Mouse (Mus musculus): ENCODE measurements at regions not wholly inside any gene's neighbourhood (a gene's known extent, or its start where the extent isn't known, plus 50 kb on each side); places are given as distances from the start of the nearest gene placed in this dataset.

- no peak for DNase-seq
These were observed 456.5 kb upstream of the Plxna2 start for GRCm38 (mm10) chr1:194161469-194161868.

GRCm38 (mm10) chr1:194160761-194161461 is 457.1 kb upstream of the Plxna2 start:
- DNase-seq, result peak; percentile 35

- DNase-seq, result no peak
These were observed 460.8 kb upstream of the Plxna2 start for GRCm38 (mm10) chr1:194157268-194157667.

- peak; percentile 57 for DNase-seq
These were observed 469.3 kb upstream of the Plxna2 start for GRCm38 (mm10) chr1:194148416-194149364.

- no peak for DNase-seq
These were observed 500.2 kb upstream of the Plxna2 start for GRCm38 (mm10) chr1:194117631-194118360.

GRCm38 (mm10) chr1:194114399-194114798 is 503.6 kb upstream of the Plxna2 start:
- DNase-seq, result no peak

- no peak for DNase-seq
These were observed 506.1 kb upstream of the Plxna2 start for GRCm38 (mm10) chr1:194111931-194112330.

GRCm38 (mm10) chr1:194109172-194110071 is 508.6 kb upstream of the Plxna2 start:
- peak; percentile 10 for DNase-seq

- peak; percentile 27 for DNase-seq
These were observed 509.9 kb upstream of the Plxna2 start for GRCm38 (mm10) chr1:194108132-194108531.

GRCm38 (mm10) chr1:194107271-194107938 is 510.6 kb upstream of the Plxna2 start:
- DNase-seq, result no peak

- no peak for DNase-seq
These were observed 528.0 kb upstream of the Plxna2 start for GRCm38 (mm10) chr1:194089918-194090548.

- no peak for DNase-seq
These were observed 559.5 kb upstream of the Plxna2 start for GRCm38 (mm10) chr1:194058512-194058911.

- no peak for DNase-seq
These were observed 561.5 kb upstream of the Plxna2 start for GRCm38 (mm10) chr1:194056544-194056943.

- no peak for DNase-seq
These were observed 568.2 kb upstream of the Plxna2 start for GRCm38 (mm10) chr1:194049746-194050351.

GRCm38 (mm10) chr1:194041393-194042352 is 576.3 kb upstream of the Plxna2 start:
- peak; percentile 22 for DNase-seq

- DNase-seq, result no peak
These were observed 579.3 kb upstream of the Plxna2 start for GRCm38 (mm10) chr1:194038711-194039110.

GRCm38 (mm10) chr1:194034199-194034883 is 583.7 kb upstream of the Plxna2 start:
- DNase-seq, result peak; percentile 36

GRCm38 (mm10) chr1:194032603-194033002 is 585.4 kb upstream of the Plxna2 start:
- no peak for DNase-seq

Data from embryo, embryonic 11 days (tissue).